Mouse (Mus musculus): ENCODE data around the gene Gm7995.
"Not testable (repeated sequence)": the region's sequence is repeated elsewhere in the genome, so short reads cannot be mapped to it uniquely, and the experiment has no call there.

The Gm7995 gene

GRCm38 (mm10) chr14:42309910-42310309 lies at the start of gene Gm7995:
TSS of gene Gm7995 (plus strand) at chr14:42310210.
- not testable (repeated sequence) for DNase-seq (ENCODE audit: low spot score)

- not testable (repeated sequence) for DNase-seq (ENCODE audit: low spot score)
These were observed 12.8 kb upstream of the Gm7995 start, which contains the start of gene Gm9611 for GRCm38 (mm10) chr14:42297258-42297657. TSS of gene Gm9611 (minus strand) at chr14:42297358.

All from yolk sac, embryonic 10.5 days (tissue).